Mouse (Mus musculus): ENCODE measurements around the gene Rad51. TPM values are rescaled to one million over a fixed set of nuclear protein-coding genes. Genes with fewer than 3 reads are reported as not detected.

Rad51 gene
- total and polyA plus RNA-seq, 2 experiments from 2014 or later = 0.22 to 3.9 TPM

DNA sequence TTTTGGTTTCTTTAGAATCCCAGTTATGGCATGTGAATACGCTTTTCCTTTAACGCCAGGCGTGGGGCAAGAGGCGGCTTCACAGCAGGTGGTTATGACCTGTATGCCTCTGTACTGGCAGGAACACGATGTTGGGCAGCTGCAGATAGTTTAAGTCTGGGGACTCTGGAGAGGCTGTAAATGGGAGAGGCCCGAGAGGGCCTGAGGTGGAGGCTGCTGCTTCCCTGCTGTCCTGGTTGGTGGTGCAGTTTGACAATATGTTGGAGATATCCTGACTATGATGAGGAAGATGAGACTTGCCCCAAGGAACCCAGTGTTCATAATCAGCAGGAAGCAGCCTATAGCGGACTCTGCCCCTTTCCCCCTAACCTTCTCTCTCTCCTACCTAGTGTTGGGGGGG, 70.3 kb downstream of the Rad51 start:
- no peak for ATAC-seq (ENCODE audit: low FRiP score)

DNA sequence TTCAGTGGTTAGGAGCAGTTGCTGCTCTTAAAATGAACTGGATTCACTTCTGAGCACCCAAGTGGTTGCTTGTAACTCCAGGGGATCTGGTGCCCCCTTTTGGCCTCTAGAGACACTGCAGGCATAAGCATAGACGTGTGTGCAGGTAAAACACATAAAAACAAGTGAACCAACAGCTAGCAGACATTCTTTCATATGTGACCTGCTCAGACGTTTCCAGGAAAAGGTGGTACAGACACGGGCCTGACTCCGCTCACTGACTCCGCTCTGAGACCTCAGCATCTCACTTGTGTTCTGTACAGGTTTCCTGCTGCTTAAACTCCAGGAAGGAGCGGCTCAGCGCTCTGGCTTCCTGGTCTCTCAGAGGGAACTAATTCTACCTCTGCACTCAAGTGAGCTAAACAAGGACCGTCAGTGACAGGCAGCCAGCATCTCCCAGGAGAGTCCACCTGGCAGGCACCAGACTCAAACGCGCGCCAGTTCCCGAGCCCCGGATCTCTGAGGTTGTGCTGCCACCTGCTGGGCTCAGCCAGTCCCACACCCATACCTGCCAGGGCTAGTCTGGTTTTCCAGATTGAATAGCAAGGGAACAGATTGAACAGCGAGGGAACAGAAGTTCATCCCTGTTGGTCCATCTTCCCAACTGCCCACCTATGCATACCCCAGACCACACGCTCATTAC, 76.6 kb downstream of the Rad51 start:
- WGBS = 8% methylated on average over 15 of the region's 15 CpGs
- H3K9ac ChIP-seq (replicated peaks; ENCODE audit: low read length, poor library complexity, severe bottlenecking) = no peak overlapping the region
- H3K4me2 ChIP-seq (ENCODE audit: low read depth, low read length, poor library complexity, severe bottlenecking) = peak overlapping the region; percentile 49
- no peaks in the 10 kb centered on the region for H3K4me1 ChIP-seq (ENCODE audit: insufficient read depth, low read length)
- no peaks in the 10 kb centered on the region for H3K27me3 ChIP-seq (ENCODE audit: insufficient read depth, low read length)
- DNase-seq (ENCODE audit: low spot score) (peak; percentile 83), ATAC-seq (ENCODE audit: low FRiP score) (peak; percentile 87)
- H3K27ac ChIP-seq (ENCODE audit: low read depth, low read length) = no peak overlapping the region
- no peaks in the 10 kb centered on the region for H3K9me3 ChIP-seq (ENCODE audit: low read length)
- H3K4me3 ChIP-seq (ENCODE audit: low read depth, low read length) = peak overlapping the region; percentile 13; the same call in 1 of the 2 replicates
- TF ChIP-seq CTCF (IDR thresholded peaks at IDR 0.05) = peak; percentile 85
- peaks cover 14% of the 10 kb centered on the region for H3K36me3 ChIP-seq (ENCODE audit: insufficient read depth, low read length)

More for the DNA sequence above, 70.3 kb downstream of the Rad51 start:
- WGBS = 79% methylated on average over 7 of the region's 7 CpGs
- Histone ChIP-seq H3K4me3 (ENCODE audit: low read depth, low read length) (no peak overlapping the region), H3K27ac (ENCODE audit: low read depth, low read length) (no peak overlapping the region), H3K36me3 (ENCODE audit: insufficient read depth, low read length) (peaks cover 55% of the 10 kb centered on the region), H3K9me3 (ENCODE audit: low read length) (no peaks in the 10 kb centered on the region), H3K4me1 (ENCODE audit: insufficient read depth, low read length) (no peaks in the 10 kb centered on the region), H3K27me3 (ENCODE audit: insufficient read depth, low read length) (no peaks in the 10 kb centered on the region), H3K9ac (replicated peaks; ENCODE audit: low read length, poor library complexity, severe bottlenecking) (no peak overlapping the region), H3K4me2 (ENCODE audit: low read depth, low read length, poor library complexity, severe bottlenecking) (no peak overlapping the region)
- DNase-seq (ENCODE audit: low spot score) = no peak
- TF ChIP-seq CTCF (IDR thresholded peaks at IDR 0.05) = no peak

GRCm38 (mm10) chr2:119190969-119191368, 78.4 kb downstream of the Rad51 start:
- Histone ChIP-seq H3K9me3 (ENCODE audit: low read length) (no peaks in the 10 kb centered on the region), H3K9ac (replicated peaks; ENCODE audit: low read length, poor library complexity, severe bottlenecking) (no peak overlapping the region), H3K27me3 (ENCODE audit: insufficient read depth, low read length) (no peaks in the 10 kb centered on the region), H3K4me2 (ENCODE audit: low read depth, low read length, poor library complexity, severe bottlenecking) (no peak overlapping the region), H3K36me3 (ENCODE audit: insufficient read depth, low read length) (peaks cover 1% of the 10 kb centered on the region; the same call in 1 of the 2 replicates), H3K4me3 (ENCODE audit: low read depth, low read length) (no peak overlapping the region), H3K4me1 (ENCODE audit: insufficient read depth, low read length) (no peaks in the 10 kb centered on the region), H3K27ac (ENCODE audit: low read depth, low read length) (no peak overlapping the region)
- no peak for DNase-seq (ENCODE audit: low spot score)
- no peak for TF ChIP-seq CTCF (IDR thresholded peaks at IDR 0.05)
- 83% methylated on average over 5 of the region's 5 CpGs for WGBS
- no peak for ATAC-seq (ENCODE audit: low FRiP score)

GRCm38 (mm10) chr2:119194140-119194539, 81.5 kb downstream of the Rad51 start:
- Histone ChIP-seq H3K4me2 (ENCODE audit: low read depth, low read length, poor library complexity, severe bottlenecking) (no peak overlapping the region), H3K4me3 (ENCODE audit: low read depth, low read length) (no peak overlapping the region), H3K27me3 (ENCODE audit: insufficient read depth, low read length) (no peaks in the 10 kb centered on the region), H3K4me1 (ENCODE audit: insufficient read depth, low read length) (no peaks in the 10 kb centered on the region), H3K36me3 (ENCODE audit: insufficient read depth, low read length) (no peaks in the 10 kb centered on the region), H3K9me3 (ENCODE audit: low read length) (no peaks in the 10 kb centered on the region), H3K27ac (ENCODE audit: low read depth, low read length) (no peak overlapping the region), H3K9ac (replicated peaks; ENCODE audit: low read length, poor library complexity, severe bottlenecking) (no peak overlapping the region)
- TF ChIP-seq CTCF (IDR thresholded peaks at IDR 0.05) = no peak
- DNase-seq (ENCODE audit: low spot score) = no peak
- ATAC-seq (ENCODE audit: low FRiP score) = no peak
- 82% methylated on average over 5 of the region's 5 CpGs for WGBS

DNA sequence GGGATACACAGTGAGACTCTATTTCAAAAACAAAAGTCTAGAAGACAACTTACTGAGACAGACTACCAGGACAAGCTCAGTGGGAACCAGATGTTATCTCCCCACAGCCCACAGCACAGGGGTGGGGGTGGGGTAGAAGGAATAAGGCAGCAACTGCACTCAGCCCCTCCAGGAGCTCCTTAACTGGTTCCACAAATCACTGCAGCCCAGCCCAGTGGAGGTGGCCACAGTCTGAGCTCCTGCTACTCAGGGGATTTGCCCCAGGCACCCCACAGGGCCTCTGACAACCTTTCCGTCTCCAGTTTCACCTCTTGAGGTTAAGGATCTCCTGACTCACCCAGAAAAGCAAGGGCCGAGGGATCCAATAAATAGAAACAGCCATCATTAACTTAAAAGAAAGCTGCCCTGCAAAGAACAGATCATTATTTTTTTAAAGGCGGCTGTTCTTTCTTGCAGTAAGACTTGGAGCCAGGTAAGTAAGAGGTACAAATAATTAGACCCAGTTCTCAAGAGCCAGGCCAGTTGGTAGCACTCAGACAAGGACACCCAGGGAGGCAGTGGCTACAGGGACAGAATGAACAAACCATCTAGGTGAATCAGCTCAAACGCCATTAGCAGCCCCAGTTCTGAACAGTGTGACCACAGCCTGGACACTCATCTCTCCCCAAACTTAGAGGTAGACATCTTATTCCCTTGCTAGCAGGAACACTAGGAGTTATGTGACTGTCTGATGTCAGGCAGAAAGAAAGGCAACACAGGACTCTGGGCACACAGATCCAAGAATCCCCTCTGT, 83.9 kb downstream of the Rad51 start:
- no peaks in the 10 kb centered on the region for H3K27me3 ChIP-seq (ENCODE audit: insufficient read depth, low read length)
- no peak overlapping the region for H3K27ac ChIP-seq (ENCODE audit: low read depth, low read length)
- 44% methylated on average over 4 of the region's 4 CpGs for WGBS
- no peaks in the 10 kb centered on the region for H3K9me3 ChIP-seq (ENCODE audit: low read length)
- no peaks in the 10 kb centered on the region for H3K4me1 ChIP-seq (ENCODE audit: insufficient read depth, low read length)
- no peak for TF ChIP-seq CTCF (IDR thresholded peaks at IDR 0.05)
- H3K9ac ChIP-seq (replicated peaks; ENCODE audit: low read length, poor library complexity, severe bottlenecking) = no peak overlapping the region
- DNase-seq (ENCODE audit: low spot score) (no peak), ATAC-seq (ENCODE audit: low FRiP score) (no peak)
- no peaks in the 10 kb centered on the region for H3K36me3 ChIP-seq (ENCODE audit: insufficient read depth, low read length)
- no peak overlapping the region for H3K4me2 ChIP-seq (ENCODE audit: low read depth, low read length, poor library complexity, severe bottlenecking)
- no peak overlapping the region for H3K4me3 ChIP-seq (ENCODE audit: low read depth, low read length)

Other genes with a start within 250 kb of the Rad51 start
- gene Bahd1, start 212.4 kb upstream of the Rad51 start, total RNA-seq (2014; rRNA removed) = 22.0 and 28.6 TPM in 2 replicates
- gene Bahd1, start 212.4 kb upstream of the Rad51 start, polyA plus RNA-seq (2015; fragmentation: Nextera tagmentation; extraction: Ambion mirVana) = 6.1 and 6.6 TPM in 2 replicates
- 4.9 TPM in 2 replicates for gene Chst14, start 186.3 kb upstream of the Rad51 start, total RNA-seq (2014; rRNA removed)
- gene Chst14, start 186.3 kb upstream of the Rad51 start, polyA plus RNA-seq (2015; fragmentation: Nextera tagmentation; extraction: Ambion mirVana) = 3.0 and 3.1 TPM in 2 replicates
- 26.5 and 44.7 TPM in 2 replicates for gene Ccdc32, start 83.4 kb upstream of the Rad51 start, total RNA-seq (2014; rRNA removed)
- 49.4 and 51.8 TPM in 2 replicates for gene Ccdc32, start 83.4 kb upstream of the Rad51 start, polyA plus RNA-seq (2015; fragmentation: Nextera tagmentation; extraction: Ambion mirVana)
- gene Rpusd2, start 78.0 kb upstream of the Rad51 start, total RNA-seq (2014; rRNA removed) = 10.1 and 10.2 TPM in 2 replicates
- gene Rpusd2, start 78.0 kb upstream of the Rad51 start, polyA plus RNA-seq (2015; fragmentation: Nextera tagmentation; extraction: Ambion mirVana) = 2.9 and 3.2 TPM in 2 replicates
- 1.5 and 2.3 TPM in 2 replicates for gene Knl1, start 65.7 kb upstream of the Rad51 start, total RNA-seq (2014; rRNA removed)
- 1.9 and 3.7 TPM in 2 replicates for gene Knl1, start 65.7 kb upstream of the Rad51 start, polyA plus RNA-seq (2015; fragmentation: Nextera tagmentation; extraction: Ambion mirVana)
- 34.8 and 37.2 TPM in 2 replicates for gene Rmdn3, start 44.2 kb downstream of the Rad51 start, total RNA-seq (2014; rRNA removed)
- 38.8 and 43.1 TPM in 2 replicates for gene Rmdn3, start 44.2 kb downstream of the Rad51 start, polyA plus RNA-seq (2015; fragmentation: Nextera tagmentation; extraction: Ambion mirVana)
- gene Gchfr, start 55.0 kb downstream of the Rad51 start, total RNA-seq (2014; rRNA removed) = 11.0 and 15.9 TPM in 2 replicates
- 9.9 and 12.0 TPM in 2 replicates for gene Gchfr, start 55.0 kb downstream of the Rad51 start, polyA plus RNA-seq (2015; fragmentation: Nextera tagmentation; extraction: Ambion mirVana)
- gene Gm14137, start 61.7 kb downstream of the Rad51 start, total RNA-seq (2014; rRNA removed) = 0.05 TPM in 1 of 2 replicates, not detected in the other
- gene Gm14137, start 61.7 kb downstream of the Rad51 start, polyA plus RNA-seq (2015; fragmentation: Nextera tagmentation; extraction: Ambion mirVana) = 0.32 and 0.47 TPM in 2 replicates
- 30.5 and 44.0 TPM in 2 replicates for gene Zfyve19, start 95.8 kb downstream of the Rad51 start, total RNA-seq (2014; rRNA removed)
- 52.0 and 57.3 TPM in 2 replicates for gene Zfyve19, start 95.8 kb downstream of the Rad51 start, polyA plus RNA-seq (2015; fragmentation: Nextera tagmentation; extraction: Ambion mirVana)
- gene Dnajc17, start 96.0 kb downstream of the Rad51 start, total RNA-seq (2014; rRNA removed) = 22.1 and 24.5 TPM in 2 replicates
- 24.5 and 25.9 TPM in 2 replicates for gene Dnajc17, start 96.0 kb downstream of the Rad51 start, polyA plus RNA-seq (2015; fragmentation: Nextera tagmentation; extraction: Ambion mirVana)
- gene Ppp1r14d, start 117.1 kb downstream of the Rad51 start, total RNA-seq (2014; rRNA removed) = not detected in 2 replicates
- not detected in 2 replicates for gene Ppp1r14d, start 117.1 kb downstream of the Rad51 start, polyA plus RNA-seq (2015; fragmentation: Nextera tagmentation; extraction: Ambion mirVana)
- 1.3 and 1.9 TPM in 2 replicates for gene Spint1, start 124.6 kb downstream of the Rad51 start, total RNA-seq (2014; rRNA removed)
- gene Spint1, start 124.6 kb downstream of the Rad51 start, polyA plus RNA-seq (2015; fragmentation: Nextera tagmentation; extraction: Ambion mirVana) = 0.93 and 1.1 TPM in 2 replicates
- gene Rhov, start 158.5 kb downstream of the Rad51 start, total RNA-seq (2014; rRNA removed) = 24.5 and 32.7 TPM in 2 replicates
- 37.7 and 43.7 TPM in 2 replicates for gene Rhov, start 158.5 kb downstream of the Rad51 start, polyA plus RNA-seq (2015; fragmentation: Nextera tagmentation; extraction: Ambion mirVana)
- gene Vps18, start 175.9 kb downstream of the Rad51 start, total RNA-seq (2014; rRNA removed) = 30.1 and 36.9 TPM in 2 replicates
- 21.4 and 21.6 TPM in 2 replicates for gene Vps18, start 175.9 kb downstream of the Rad51 start, polyA plus RNA-seq (2015; fragmentation: Nextera tagmentation; extraction: Ambion mirVana)
- gene Dll4, start 213.0 kb downstream of the Rad51 start, total RNA-seq (2014; rRNA removed) = 3.9 TPM in 2 replicates
- gene Dll4, start 213.0 kb downstream of the Rad51 start, polyA plus RNA-seq (2015; fragmentation: Nextera tagmentation; extraction: Ambion mirVana) = 2.3 and 2.6 TPM in 2 replicates
- gene Chac1, start 238.4 kb downstream of the Rad51 start, total RNA-seq (2014; rRNA removed) = 9.5 and 18.7 TPM in 2 replicates
- 10.2 and 13.5 TPM in 2 replicates for gene Chac1, start 238.4 kb downstream of the Rad51 start, polyA plus RNA-seq (2015; fragmentation: Nextera tagmentation; extraction: Ambion mirVana)